Mouse (Mus musculus) R1 (cell line): ENCODE results near the gene Flot2.

Experiments
- DNase-seq: peaks from one replicate; pipeline ENCODE4 v3.0.0-alpha.2; 2018; ENCODE audit warnings: low read depth, low spot score

The Flot2 gene

DNA sequence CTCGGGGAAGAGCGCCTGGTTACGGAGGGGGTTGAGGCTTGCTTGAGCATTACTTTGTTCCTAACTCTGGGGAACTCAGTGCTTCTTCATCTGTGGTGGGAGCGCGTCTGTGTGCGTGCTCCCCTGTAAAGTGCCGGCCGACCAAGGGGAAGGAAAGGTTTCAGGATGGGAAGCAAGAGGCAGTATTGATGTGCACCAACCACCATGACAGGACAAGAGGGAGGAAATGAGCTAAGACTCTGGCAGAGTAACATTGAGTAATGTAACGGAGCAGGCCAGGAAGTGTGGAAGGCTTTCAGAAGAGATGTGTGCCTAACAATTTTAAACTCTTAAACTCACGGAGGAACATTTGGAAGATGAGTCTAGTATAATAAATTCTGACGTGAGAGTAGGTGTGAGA lies 63.0 kb downstream of the Flot2 start:
- DNase-seq = no peak

DNA sequence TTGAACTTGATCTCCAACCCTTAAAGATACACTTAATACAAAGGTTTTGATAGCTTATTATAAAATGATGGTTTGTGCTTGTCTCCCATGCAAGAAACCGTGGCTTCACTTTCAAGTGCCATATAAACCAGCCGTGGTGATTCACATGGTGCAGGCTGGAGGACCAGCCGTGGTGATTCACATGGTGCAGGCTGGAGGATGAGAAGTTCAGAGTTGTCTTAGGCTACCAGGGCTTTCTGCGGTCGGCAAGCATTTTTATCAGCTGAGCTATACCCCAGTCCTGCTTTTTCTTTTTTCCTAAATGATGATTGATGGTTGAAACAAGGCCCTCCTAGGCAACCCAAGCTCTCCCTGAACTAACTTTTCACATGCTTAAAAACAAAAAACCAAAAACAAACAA lies 64.4 kb downstream of the Flot2 start:
- DNase-seq = no peak

- peak; percentile 75 for DNase-seq
Observed at GRCm38 (mm10) chr11:78102958-78103747, 65.4 kb downstream of the Flot2 start.

- DNase-seq = no peak
Observed at GRCm38 (mm10) chr11:78104501-78104900, 66.8 kb downstream of the Flot2 start.
